Mouse (Mus musculus) erythroblast, embryonic 14.5 days (primary cell): ENCODE data around the gene Slc24a1. TPM values are rescaled to one million over a fixed set of nuclear protein-coding genes. Genes with fewer than 3 reads are reported as not detected.
A peak's percentile ranks its signal among the peaks of the same experiment; 100 is the strongest.

Source experiments
- H3K27me3 ChIP-seq: 2 replicates; pipeline ENCODE4 v1.6.1; 2012; ENCODE audit warnings: inconsistent platforms; ENCODE audit not compliant: control insufficient read depth
- H3K36me3 ChIP-seq: 2 replicates; pipeline ENCODE4 v1.6.1; 2012; ENCODE audit warnings: mild to moderate bottlenecking, inconsistent platforms; ENCODE audit not compliant: control insufficient read depth
- H3K4me1 ChIP-seq: 2 replicates; pipeline ENCODE4 v1.6.1; 2012; ENCODE audit warnings: inconsistent platforms; ENCODE audit not compliant: control insufficient read depth
- H3K4me3 ChIP-seq: replicated peaks from 2 replicates; pipeline ENCODE3; 2012; ENCODE audit warnings: moderate library complexity, mild to moderate bottlenecking, inconsistent platforms
- H3K9me3 ChIP-seq: 2 replicates; pipeline ENCODE4 v1.6.1; 2012; ENCODE audit warnings: low read length, inconsistent platforms, mixed read lengths; ENCODE audit not compliant: control insufficient read depth
- GATA1 ChIP-seq: IDR thresholded peaks from 2 replicates; pipeline ENCODE4 v1.6.1; 2012; ENCODE audit warnings: low read length, inconsistent platforms, mixed read lengths
- TAL1 ChIP-seq: IDR thresholded peaks from 3 replicates; pipeline ENCODE4 v1.6.1; 2012; ENCODE audit warnings: low read length, inconsistent platforms, mixed read lengths
- polyA plus RNA-seq: library from polyadenylated mRNA; stranded (reverse); fragments of >175 nt; gene quantifications from 2 replicates; pipeline ENCODE4 v1.2.3, GENCODE M21; 2012

Slc24a1 gene
- polyA plus RNA-seq, 1 experiment, result not detected

GRCm38 (mm10) chr9:64926201-64926991, 25.0 kb downstream of the Slc24a1 start:
- H3K27me3 ChIP-seq, result no peaks in the 10 kb centered on the region
- no peak for TF ChIP-seq TAL1
- TF ChIP-seq GATA1, result no peak
- no peaks in the 10 kb centered on the region for H3K9me3 ChIP-seq
- H3K36me3 ChIP-seq, result peaks cover 34% of the 10 kb centered on the region
- peaks cover 8% of the 10 kb centered on the region for H3K4me1 ChIP-seq
- H3K4me3 ChIP-seq, result no peak overlapping the region

- peaks cover 41% of the 10 kb centered on the region for H3K36me3 ChIP-seq
- H3K27me3 ChIP-seq, result no peaks in the 10 kb centered on the region
- no peaks in the 10 kb centered on the region for H3K9me3 ChIP-seq
- H3K4me1 ChIP-seq, result peaks cover 4% of the 10 kb centered on the region
- H3K4me3 ChIP-seq, result no peak overlapping the region
- no peak for TF ChIP-seq GATA1
- no peak for TF ChIP-seq TAL1
Observed at GRCm38 (mm10) chr9:64925771-64926170, 25.6 kb downstream of the Slc24a1 start.

- Histone ChIP-seq H3K4me1 (peaks cover 11% of the 10 kb centered on the region), H3K9me3 (peaks cover 2% of the 10 kb centered on the region; the same call in 1 of the 2 replicates), H3K27me3 (no peaks in the 10 kb centered on the region), H3K4me3 (peak overlapping the region; percentile 54), H3K36me3 (peaks cover 97% of the 10 kb centered on the region)
- TF ChIP-seq GATA1 (no peak), TAL1 (no peak)
Observed at GRCm38 (mm10) chr9:64918560-64918959, 32.8 kb downstream of the Slc24a1 start.

GRCm38 (mm10) chr9:64914629-64915028, 36.8 kb downstream of the Slc24a1 start:
- TF ChIP-seq TAL1 (no peak), GATA1 (no peak)
- H3K4me3 ChIP-seq, result no peak overlapping the region
- H3K9me3 ChIP-seq, result peaks cover 4% of the 10 kb centered on the region; the same call in 1 of the 2 replicates
- H3K36me3 ChIP-seq, result peaks cover 98% of the 10 kb centered on the region
- H3K27me3 ChIP-seq, result no peaks in the 10 kb centered on the region
- peaks cover 8% of the 10 kb centered on the region for H3K4me1 ChIP-seq

GRCm38 (mm10) chr9:64913973-64914372, 37.4 kb downstream of the Slc24a1 start:
- Histone ChIP-seq H3K36me3 (peaks cover 97% of the 10 kb centered on the region), H3K4me3 (no peak overlapping the region), H3K9me3 (peaks cover 4% of the 10 kb centered on the region; the same call in 1 of the 2 replicates), H3K4me1 (peaks cover 8% of the 10 kb centered on the region), H3K27me3 (no peaks in the 10 kb centered on the region)
- TF ChIP-seq TAL1, result no peak
- no peak for TF ChIP-seq GATA1

GRCm38 (mm10) chr9:64913406-64913805, 38.0 kb downstream of the Slc24a1 start:
- no peak overlapping the region for H3K4me3 ChIP-seq
- H3K9me3 ChIP-seq, result peaks cover 4% of the 10 kb centered on the region; the same call in 1 of the 2 replicates
- peaks cover 3% of the 10 kb centered on the region for H3K4me1 ChIP-seq
- peaks cover 97% of the 10 kb centered on the region for H3K36me3 ChIP-seq
- TF ChIP-seq GATA1, result no peak
- no peak for TF ChIP-seq TAL1
- H3K27me3 ChIP-seq, result no peaks in the 10 kb centered on the region

GRCm38 (mm10) chr9:64907441-64907840, 44.0 kb downstream of the Slc24a1 start:
- Histone ChIP-seq H3K27me3 (no peaks in the 10 kb centered on the region), H3K9me3 (no peaks in the 10 kb centered on the region), H3K4me1 (no peaks in the 10 kb centered on the region), H3K4me3 (no peak overlapping the region), H3K36me3 (peaks cover 95% of the 10 kb centered on the region)
- TF ChIP-seq GATA1 (no peak), TAL1 (no peak)

GRCm38 (mm10) chr9:64904917-64905640, 46.3 kb downstream of the Slc24a1 start:
- no peaks in the 10 kb centered on the region for H3K4me1 ChIP-seq
- H3K9me3 ChIP-seq, result no peaks in the 10 kb centered on the region
- no peak for TF ChIP-seq TAL1
- TF ChIP-seq GATA1, result no peak
- peaks cover 95% of the 10 kb centered on the region for H3K36me3 ChIP-seq
- no peak overlapping the region for H3K4me3 ChIP-seq
- H3K27me3 ChIP-seq, result no peaks in the 10 kb centered on the region

- Histone ChIP-seq H3K27me3 (no peaks in the 10 kb centered on the region), H3K9me3 (no peaks in the 10 kb centered on the region), H3K4me1 (no peaks in the 10 kb centered on the region), H3K36me3 (peaks cover 97% of the 10 kb centered on the region), H3K4me3 (no peak overlapping the region)
- TF ChIP-seq GATA1 (no peak), TAL1 (no peak)
Observed at GRCm38 (mm10) chr9:64903386-64903785, 48.0 kb downstream of the Slc24a1 start.
